Comparison of ENCODE assay signal across 9 mouse cellular contexts in the genomic region with DNA sequence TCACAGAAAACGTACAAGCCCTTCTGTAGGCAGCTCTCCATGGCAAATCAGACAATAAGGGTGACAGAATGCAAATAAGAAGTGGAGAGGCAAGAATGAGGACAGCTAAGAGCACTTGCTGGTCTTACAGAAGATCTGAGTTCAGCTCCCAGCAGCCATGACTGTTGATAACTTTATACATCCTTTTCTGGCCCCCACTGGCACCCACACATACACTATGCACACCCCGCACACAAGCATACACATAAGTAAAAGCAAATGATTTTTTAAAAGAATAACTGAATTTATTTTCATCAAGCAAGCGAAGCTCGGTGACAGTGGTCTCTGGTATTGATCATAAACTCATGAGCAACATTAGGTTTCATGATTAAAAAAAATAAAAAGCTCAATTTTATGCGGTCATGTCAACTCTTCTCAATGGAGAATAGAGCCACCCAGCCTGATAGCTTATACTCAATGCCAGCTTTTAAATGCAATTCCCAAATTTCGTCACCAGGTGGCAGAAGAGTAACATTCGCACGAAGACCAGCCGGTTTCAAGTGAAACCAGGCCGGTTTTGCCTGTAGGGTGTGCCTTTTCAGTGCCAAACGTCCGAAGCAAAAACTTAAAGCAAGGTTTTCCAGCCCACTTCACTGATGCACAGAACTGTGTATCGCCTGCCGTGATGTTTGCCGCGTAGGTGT.
DNase-seq lines count a peak whose midpoint lies in the region; ATAC-seq lines count a peak whose summit lies in the region.
"Had no signal": no experiment of that assay in that cellular context is flagged by ENCODE, and none has a peak within 500 bp of the region (broad histone marks: within the 10 kb centered on the region; RNA-seq: fewer than 3 reads in every experiment).

No protein-coding gene starts in this region.

- H3K27ac ChIP-seq in brown adipose tissue, adult 24 weeks (replicated peaks; ENCODE audit: low read depth, low read length) = peak overlapping the region; percentile 74
- H3K27ac ChIP-seq in heart, embryonic 15.5 days = peak overlapping the region; percentile 66
- no peak overlapping the region for H3K27ac ChIP-seq in liver, embryonic 12.5 days
- peak overlapping the region; percentile 17 for H3K27ac ChIP-seq in stomach, embryonic 15.5 days
- H3K27ac ChIP-seq: macrophage had no signal

- peak; percentile 56; the same call in 1 of the 2 replicates for ATAC-seq in erythroid progenitor cell, adult 5-6 weeks (replicated peaks; ENCODE audit: low FRiP score, poor library complexity, severe bottlenecking)
- peak; percentile 50; the same call in 1 of the 2 replicates for ATAC-seq in heart, embryonic 15.5 days (replicated peaks; ENCODE audit: insufficient number of reproducible peaks, insufficient read depth, low FRiP score, low read depth)
- ATAC-seq in liver, embryonic 12.5 days = no peak
- ATAC-seq in stomach, embryonic 15.5 days (ENCODE audit: insufficient read depth, low FRiP score, low read depth) = peak; percentile 55

- peak; percentile 54 to 65 for DNase-seq in CD8-positive naive resting alpha-beta T cell, adult 2 months (ENCODE audit: low read depth in 2 of 2, low spot score in 2 of 2)
- DNase-seq in kidney, postnatal 14 days = peak; percentile 90
- DNase-seq in natural killer cell, adult 2 months (ENCODE audit: low spot score in 2 of 2) = peak; percentile 67 to 70

- H3K36me3 ChIP-seq in heart, embryonic 15.5 days = no peaks in the 10 kb centered on the region
- no peaks in the 10 kb centered on the region for H3K36me3 ChIP-seq in liver, embryonic 12.5 days
- 0 out of 2 replicates have a peak, but pooled peaks cover 5% of the 10 kb centered on the region for H3K36me3 ChIP-seq in stomach, embryonic 15.5 days

- H3K4me2 ChIP-seq in heart, embryonic 15.5 days = peak overlapping the region; percentile 63
- H3K4me2 ChIP-seq in liver, embryonic 12.5 days = peak overlapping the region; percentile 55
- peak overlapping the region; percentile 47 for H3K4me2 ChIP-seq in stomach, embryonic 15.5 days

- H3K9ac ChIP-seq in heart, embryonic 15.5 days = peak overlapping the region; percentile 50; the same call in 1 of the 2 replicates
- no peak overlapping the region for H3K9ac ChIP-seq in liver, embryonic 12.5 days
- H3K9ac ChIP-seq in stomach, embryonic 15.5 days = no peak overlapping the region

- H3K4me1 ChIP-seq in brown adipose tissue, adult 24 weeks (ENCODE audit: control insufficient read depth, insufficient read depth, insufficient read length, low read length) = peaks cover 5% of the 10 kb centered on the region; the same call in 1 of the 2 replicates
- H3K4me1 ChIP-seq in heart, embryonic 15.5 days (replicated peaks) = peaks cover 16% of the 10 kb centered on the region
- H3K4me1 ChIP-seq in liver, embryonic 12.5 days = no peaks in the 10 kb centered on the region
- H3K4me1 ChIP-seq in stomach, embryonic 15.5 days = peaks cover 3% of the 10 kb centered on the region; the same call in 1 of the 2 replicates

- H3K4me3 ChIP-seq in brown adipose tissue, adult 24 weeks (ENCODE audit: insufficient read depth, low read depth, low read length) = peak overlapping the region; percentile 53
- peak overlapping the region; percentile 43 for H3K4me3 ChIP-seq in heart, embryonic 15.5 days
- H3K4me3 ChIP-seq in liver, embryonic 12.5 days = peak overlapping the region; percentile 22; the same call in 1 of the 2 replicates
- H3K4me3 ChIP-seq in stomach, embryonic 15.5 days (replicated peaks) = peak overlapping the region; percentile 26

- WGBS in heart, embryonic 15.5 days = 12% methylated on average over 16 of the region's 16 CpGs
- WGBS in liver, embryonic 12.5 days (ENCODE audit: insufficient replicate concordance) = 12% methylated on average over 16 of the region's 16 CpGs
- WGBS in stomach, embryonic 15.5 days = 14% methylated on average over 16 of the region's 16 CpGs

- H3K9me3 ChIP-seq in heart, embryonic 15.5 days (replicated peaks) = no peaks in the 10 kb centered on the region
- no peaks in the 10 kb centered on the region for H3K9me3 ChIP-seq in liver, embryonic 12.5 days (replicated peaks)
- no peaks in the 10 kb centered on the region for H3K9me3 ChIP-seq in stomach, embryonic 15.5 days

- H3K27me3 ChIP-seq in heart, embryonic 15.5 days = no peaks in the 10 kb centered on the region
- H3K27me3 ChIP-seq in liver, embryonic 12.5 days (replicated peaks) = no peaks in the 10 kb centered on the region
- H3K27me3 ChIP-seq in stomach, embryonic 15.5 days (replicated peaks) = no peaks in the 10 kb centered on the region
